23 mouse cellular contexts compared by ENCODE assay signal in the genomic region with DNA sequence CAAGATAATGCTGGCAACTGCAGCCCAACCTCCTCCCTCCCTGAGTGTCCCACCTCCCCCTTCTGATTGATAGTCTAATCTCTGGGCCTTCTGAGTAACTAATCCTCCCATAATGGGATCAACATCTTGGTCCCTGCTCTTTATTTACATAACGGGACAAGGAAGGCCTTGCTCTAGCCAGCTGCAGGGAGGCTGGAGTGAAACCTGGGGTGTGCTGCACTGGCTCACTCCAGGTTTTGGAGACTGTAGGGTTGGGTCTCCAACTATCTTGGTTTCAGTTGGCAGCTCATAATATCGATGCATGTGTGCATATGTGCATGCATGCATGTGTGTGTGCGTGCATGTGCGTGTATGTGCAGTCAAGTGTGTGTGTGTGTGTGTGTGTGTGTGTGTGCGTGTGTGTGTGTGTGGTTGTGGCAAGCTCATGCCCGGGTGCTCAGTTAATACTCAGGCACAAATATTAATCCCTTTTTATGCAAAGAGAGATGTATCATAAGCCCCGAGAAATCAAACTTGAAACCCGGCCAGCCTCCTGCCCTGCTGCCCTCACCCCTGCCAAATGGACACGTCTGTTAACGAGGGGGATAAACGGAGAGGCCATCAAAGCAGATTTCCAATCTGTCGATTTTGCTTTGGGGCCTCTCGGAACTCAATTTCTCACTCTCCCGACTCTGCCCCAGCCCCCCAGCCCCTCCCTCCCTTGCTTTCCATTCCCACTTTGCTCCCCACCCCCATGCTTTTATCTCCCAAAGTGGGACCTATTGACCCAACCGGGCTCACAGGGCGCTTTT.
A peak's percentile ranks its signal among the peaks of the same experiment; 100 is the strongest.
DNase-seq lines count a peak whose midpoint lies in the region; ATAC-seq lines count a peak whose summit lies in the region.
"Had no signal": no experiment of that assay in that cellular context is flagged by ENCODE, and none has a peak within 500 bp of the region (broad histone marks: within the 10 kb centered on the region; RNA-seq: fewer than 3 reads in every experiment).

No protein-coding gene starts in this region.

- H3K36me3 ChIP-seq in midbrain, embryonic 12.5 days, result no peaks in the 10 kb centered on the region
- H3K36me3 ChIP-seq: embryonic facial prominence, embryonic 13.5 days; G1E; hindbrain, embryonic 15.5 days; limb, embryonic 10.5 days had no signal

- no peaks in the 10 kb centered on the region for H3K9me3 ChIP-seq in midbrain, embryonic 12.5 days
- H3K9me3 ChIP-seq: embryonic facial prominence, embryonic 13.5 days; hindbrain, embryonic 15.5 days had no signal

- ATAC-seq in midbrain, embryonic 12.5 days (ENCODE audit: low FRiP score, low read depth), result peak; percentile 77
- ATAC-seq: activated CD4-positive, CD25-positive, alpha-beta regulatory T cell, adult 4 months; liver, postnatal 0 days had no signal

- H3K4me3 ChIP-seq in midbrain, embryonic 12.5 days, result no peak overlapping the region
- H3K4me3 ChIP-seq: embryonic facial prominence, embryonic 13.5 days; gastrocnemius, adult 2 months; heart, embryonic 10.5 days; hindbrain, embryonic 15.5 days; limb, embryonic 10.5 days had no signal

- DNase-seq in embryo, embryonic 10 days (ENCODE audit: low spot score), result peak; percentile 24
- DNase-seq in embryo, embryonic 9.5 days (ENCODE audit: extremely low spot score), result no peak
- DNase-seq in left cerebral cortex, postnatal 4 days, result peak; percentile 78
- no peak for DNase-seq in left cerebral cortex, postnatal 10 days (ENCODE audit: extremely low spot score in 1 of 2, low spot score in 2 of 2)
- peak; percentile 45 for DNase-seq in retina, postnatal 7 days (ENCODE audit: low read depth, low spot score)
- no peak for DNase-seq in spleen, postnatal 36 days (ENCODE audit: low spot score in 2 of 2)
- DNase-seq in thymus, postnatal 4 days, result no peak
- DNase-seq: adrenal gland, postnatal 14 days; cerebellum, adult 11 months; gastrocnemius, adult 2 months; kidney, adult 11 months; kidney, postnatal 10 days; liver, postnatal 0 days; lung, postnatal 10 days; right cerebral cortex, adult 18-20 months; thymus, postnatal 36 days had no signal

- 11% methylated on average over 16 of the region's 16 CpGs for WGBS in midbrain, embryonic 12.5 days

- H3K27me3 ChIP-seq in midbrain, embryonic 12.5 days, result 0 out of 2 replicates have a peak, but pooled peaks cover 11% of the 10 kb centered on the region
- H3K27me3 ChIP-seq: embryonic facial prominence, embryonic 13.5 days; hindbrain, embryonic 15.5 days had no signal

- H3K4me2 ChIP-seq in midbrain, embryonic 12.5 days (replicated peaks), result peak overlapping the region; percentile 33
- H3K4me2 ChIP-seq: embryonic facial prominence, embryonic 13.5 days; hindbrain, embryonic 15.5 days had no signal

- H3K9ac ChIP-seq in midbrain, embryonic 12.5 days (replicated peaks), result no peak overlapping the region
- H3K9ac ChIP-seq: embryonic facial prominence, embryonic 13.5 days; hindbrain, embryonic 15.5 days; liver, postnatal 0 days had no signal

- intact Hi-C loops in left cerebral cortex, postnatal 4 days (cut with DNase I), result no loop called here
- intact Hi-C loops in left cerebral cortex, postnatal 10 days (cut with DNase I), result no loop called here

- peak overlapping the region; percentile 80 for H3K27ac ChIP-seq in midbrain, embryonic 12.5 days (replicated peaks)
- H3K27ac ChIP-seq: embryonic facial prominence, embryonic 13.5 days; gastrocnemius, adult 2 months; heart, embryonic 10.5 days; hindbrain, embryonic 15.5 days; limb, embryonic 10.5 days had no signal

- H3K4me1 ChIP-seq in midbrain, embryonic 12.5 days, result peaks cover 36% of the 10 kb centered on the region

Comparison
In these comparisons a context has a peak if more than half of its experiments do, and no peak if none do; other contexts are left out.
1. DNase-seq: peak in embryo, embryonic 10 days (single experiment), left cerebral cortex, postnatal 4 days (single experiment) and retina, postnatal 7 days (single experiment); none in embryo, embryonic 9.5 days (single experiment), left cerebral cortex, postnatal 10 days (0 of 2), spleen, postnatal 36 days (0 of 2) and thymus, postnatal 4 days (single experiment).